Mouse (Mus musculus): ENCODE data around the gene Ppfia3.

Ppfia3 gene

DNA sequence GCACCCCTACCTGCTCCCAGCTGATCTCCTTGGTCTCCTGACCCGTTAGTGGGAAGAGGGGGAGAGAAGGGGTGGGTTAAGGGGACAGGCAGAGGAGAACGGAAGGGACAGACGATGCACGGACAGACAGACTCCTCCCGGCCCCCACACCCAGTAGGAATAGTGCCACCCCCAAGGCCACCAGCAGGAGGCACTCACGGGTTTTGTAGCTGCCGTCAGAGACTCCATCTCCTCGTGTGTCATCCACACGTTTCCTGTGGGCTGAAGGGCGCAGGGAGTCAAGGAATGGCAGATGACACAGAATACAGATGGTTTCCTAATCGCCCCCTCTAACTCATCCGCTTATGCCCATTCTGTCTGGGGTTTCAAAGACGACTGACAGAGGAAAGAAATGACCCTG, 23.3 kb downstream of the Ppfia3 start:
- WGBS = 31% methylated on average over 13 of the region's 13 CpGs

DNA sequence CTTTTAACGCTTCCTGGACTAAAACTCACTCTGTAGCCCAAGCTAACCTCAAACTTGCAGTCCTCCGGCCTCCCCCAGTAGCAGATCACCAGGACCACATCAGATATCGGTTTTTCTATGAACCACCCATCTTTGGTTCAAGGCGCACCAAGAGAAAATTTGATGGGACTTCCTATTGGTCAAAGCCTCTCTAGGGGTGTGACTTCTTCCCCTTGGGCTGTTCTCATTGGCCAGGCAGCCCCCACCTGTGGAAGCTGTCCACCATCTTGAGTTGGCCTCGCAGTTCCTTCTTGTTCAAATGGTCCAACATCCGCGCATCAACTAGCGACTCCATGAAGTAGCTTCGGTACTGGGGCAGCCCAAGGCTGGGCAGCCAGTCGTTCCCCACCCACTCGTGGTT, 24.7 kb downstream of the Ppfia3 start:
- WGBS = 88% methylated on average over 11 of the region's 11 CpGs

DNA sequence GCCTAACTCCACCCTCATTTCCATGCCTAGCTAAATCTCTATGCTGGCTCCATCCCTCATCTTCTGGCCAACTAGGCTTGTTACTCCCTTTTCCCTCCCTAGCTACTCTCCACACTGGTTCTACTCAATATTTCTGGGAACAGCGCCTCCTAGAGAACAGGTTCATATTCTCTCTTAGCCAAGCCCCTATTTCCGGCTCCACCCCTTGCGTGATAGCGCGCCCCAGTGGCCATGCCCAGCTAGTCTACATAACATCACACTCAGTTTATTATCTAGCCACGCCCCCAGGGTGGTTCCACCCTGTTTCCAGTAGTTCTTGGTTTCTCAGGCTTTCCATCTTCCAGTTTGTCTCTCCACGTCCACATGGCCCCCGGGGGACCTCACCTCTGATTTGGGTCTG, 25.5 kb downstream of the Ppfia3 start:
- 7% methylated on average over 8 of the region's 8 CpGs for WGBS

DNA sequence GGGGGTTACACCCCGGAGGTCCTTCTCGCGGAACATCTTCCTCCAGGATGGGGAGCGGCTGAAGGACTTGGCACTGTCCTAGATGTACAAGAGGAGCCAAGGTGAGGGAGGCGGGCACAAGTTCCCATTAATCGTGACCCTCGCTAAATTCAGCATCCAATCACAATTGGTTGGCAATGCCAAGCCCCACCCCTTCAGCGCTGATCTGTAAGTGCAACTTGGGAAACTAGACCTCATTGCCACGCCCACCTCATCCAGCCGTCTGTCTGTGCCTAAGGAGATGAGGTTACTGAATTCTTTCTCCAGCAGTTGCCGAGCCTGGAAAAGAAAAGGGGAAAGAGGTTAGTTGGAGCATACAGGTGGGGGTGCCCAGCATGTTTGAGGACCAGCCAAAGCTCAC, 26.1 kb downstream of the Ppfia3 start:
- 24% methylated on average over 11 of the region's 11 CpGs for WGBS

DNA sequence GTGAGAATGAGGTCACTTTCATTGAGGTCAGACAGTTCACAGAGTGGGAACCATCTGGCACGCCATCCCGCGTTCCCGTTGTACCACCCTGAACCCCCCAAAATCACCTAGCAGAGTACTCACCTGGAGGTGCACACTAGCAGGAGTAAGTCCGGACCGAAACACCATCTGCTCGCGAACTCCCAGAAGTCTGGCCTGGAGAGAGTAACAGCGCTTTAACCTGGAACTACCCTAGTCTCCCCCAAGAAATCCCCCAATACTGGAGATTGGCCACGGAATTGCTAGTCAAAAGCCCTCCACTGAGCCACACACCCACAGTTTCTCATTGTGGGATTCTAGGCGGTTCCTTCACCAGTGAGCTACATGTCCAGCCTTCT, 26.8 kb downstream of the Ppfia3 start:
- 34% methylated on average over 11 of the region's 11 CpGs for whole genome bisulfite sequencing

DNA sequence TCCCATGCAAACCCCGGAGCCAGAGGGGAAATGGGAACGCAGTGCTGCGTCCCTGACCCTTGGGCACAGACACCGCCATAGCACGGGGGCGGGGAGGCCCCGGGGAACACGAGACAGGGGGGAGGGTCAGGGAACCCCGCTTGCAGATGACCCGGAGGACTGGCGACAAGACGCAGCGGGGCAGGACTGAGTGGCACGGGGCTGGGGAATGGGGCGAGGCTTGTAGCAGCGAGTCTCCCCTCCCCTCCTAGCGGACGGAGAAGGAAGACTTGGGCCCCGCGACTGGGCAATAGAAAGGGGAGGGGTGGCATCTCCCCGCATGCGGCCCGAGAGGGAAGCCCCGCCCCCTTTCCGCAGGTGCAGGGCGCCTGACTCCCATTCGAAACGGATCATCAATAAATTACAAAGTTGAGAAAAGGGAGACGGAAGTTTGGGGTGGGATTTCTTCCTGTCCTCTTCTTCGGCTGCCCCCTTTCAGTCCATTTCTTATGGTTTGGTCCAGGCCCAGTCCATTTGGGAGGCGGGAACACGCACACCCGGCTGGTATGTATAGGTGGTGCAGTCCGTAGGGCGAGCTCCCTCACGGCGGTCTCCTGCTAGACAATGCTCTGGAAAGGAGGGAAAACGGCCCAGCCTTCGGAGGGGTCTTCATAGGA, 27.3 kb downstream of the Ppfia3 start:
- 22% methylated on average over 39 of the region's 39 CpGs for WGBS

DNA sequence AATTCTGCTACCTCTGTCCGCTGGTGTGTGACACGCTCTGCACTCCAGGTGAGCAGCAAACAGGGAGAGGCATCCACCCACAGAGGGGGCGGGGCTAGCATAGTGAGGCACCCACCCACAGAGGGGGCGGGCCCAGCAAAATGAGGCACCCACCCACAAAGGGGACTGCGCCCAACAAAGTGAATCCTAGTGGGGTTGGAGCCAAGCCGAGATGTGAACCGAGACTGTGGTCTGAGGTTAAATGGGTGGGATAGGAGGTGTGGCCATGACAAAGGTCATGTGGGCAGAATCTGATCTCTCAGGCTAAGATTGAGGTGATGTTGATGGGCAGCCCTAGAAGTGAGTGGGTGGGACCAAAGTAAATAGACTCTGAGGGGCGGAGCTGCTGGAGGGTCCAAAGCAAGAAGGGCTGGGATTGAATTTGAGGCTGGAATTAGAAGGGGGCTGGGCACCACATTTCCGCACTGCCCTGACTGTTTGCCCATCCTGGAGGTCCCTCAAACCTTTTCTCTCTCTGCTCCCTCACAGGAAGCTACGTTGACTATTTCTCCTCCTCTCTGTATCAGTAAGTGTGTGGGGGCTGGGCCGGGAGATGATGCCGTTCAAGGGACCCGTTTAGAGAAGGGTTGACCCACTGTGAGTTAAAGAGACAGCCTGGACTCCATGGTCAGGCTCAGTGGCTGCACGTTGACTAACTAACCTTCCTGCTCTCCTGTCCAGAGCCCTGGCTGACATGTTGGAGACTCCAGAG, 28.5 kb downstream of the Ppfia3 start:
- 12% methylated on average over 14 of the region's 14 CpGs for WGBS

DNA sequence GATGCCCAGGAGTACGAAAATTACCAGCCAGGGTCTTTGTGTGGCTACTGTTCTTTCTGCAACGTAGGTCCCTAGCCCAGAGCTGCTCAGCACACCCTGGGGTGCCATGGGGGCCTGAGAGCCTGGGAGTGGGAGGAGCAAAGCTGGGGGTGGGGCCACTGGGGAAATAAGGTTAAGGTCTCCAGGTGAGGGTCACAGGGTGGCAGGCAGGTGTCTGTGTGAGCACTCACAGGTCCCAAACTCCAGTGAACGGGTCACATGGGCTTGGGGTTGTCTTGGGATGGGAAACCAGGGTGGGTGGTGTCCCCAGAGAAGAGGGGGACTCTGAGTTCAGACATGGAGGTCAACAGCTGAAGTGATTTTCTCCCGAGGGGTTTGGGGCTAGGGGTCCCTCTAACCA, 29.4 kb downstream of the Ppfia3 start:
- WGBS = 16% methylated on average over 4 of the region's 4 CpGs

DNA sequence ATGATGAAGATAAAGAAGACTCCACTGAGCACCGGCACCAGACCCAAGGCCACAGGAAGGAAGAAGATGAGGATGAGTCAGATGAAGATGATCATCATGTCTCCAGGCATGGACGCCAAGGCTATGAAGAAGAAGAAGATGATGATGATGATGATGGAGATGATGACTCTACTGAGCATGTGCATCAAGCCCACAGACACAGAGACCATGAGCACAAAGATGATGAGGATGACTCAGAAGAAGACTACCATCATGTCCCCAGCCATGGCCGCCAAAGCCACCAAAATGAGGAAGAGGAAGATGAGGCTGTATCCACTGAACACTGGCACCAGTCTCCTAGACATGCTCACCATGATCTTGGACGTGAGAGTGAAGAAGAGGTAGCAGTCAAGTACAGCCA, 30.5 kb downstream of the Ppfia3 start:
- 92% methylated on average over 4 of the region's 4 CpGs for WGBS

DNA sequence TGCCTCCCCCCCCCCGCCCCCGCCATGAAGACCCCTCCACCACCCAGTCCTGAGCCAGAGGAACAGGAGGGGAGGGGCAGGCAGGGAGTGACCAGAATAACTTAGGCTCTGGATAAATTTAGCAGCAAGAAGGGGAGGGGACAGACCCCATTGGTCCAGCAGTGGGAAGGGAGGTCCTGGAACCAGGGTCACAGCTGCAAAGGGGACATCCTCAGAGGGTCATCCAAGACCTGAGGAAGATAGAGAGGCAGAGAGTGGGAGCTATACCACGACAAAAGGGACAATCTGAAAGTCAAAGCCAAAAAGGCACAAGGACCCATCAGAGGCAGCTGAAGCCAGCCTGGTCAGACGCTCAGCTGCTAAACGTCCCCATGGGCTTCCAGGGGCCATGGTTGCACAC, 31.8 kb downstream of the Ppfia3 start, which contains the start of gene Hrc:
Gene Hrc, plus strand, starts transcription at position 235 of the 400 bp plus-strand sequence.
- 39% methylated on average over 5 of the region's 5 CpGs for WGBS

DNA sequence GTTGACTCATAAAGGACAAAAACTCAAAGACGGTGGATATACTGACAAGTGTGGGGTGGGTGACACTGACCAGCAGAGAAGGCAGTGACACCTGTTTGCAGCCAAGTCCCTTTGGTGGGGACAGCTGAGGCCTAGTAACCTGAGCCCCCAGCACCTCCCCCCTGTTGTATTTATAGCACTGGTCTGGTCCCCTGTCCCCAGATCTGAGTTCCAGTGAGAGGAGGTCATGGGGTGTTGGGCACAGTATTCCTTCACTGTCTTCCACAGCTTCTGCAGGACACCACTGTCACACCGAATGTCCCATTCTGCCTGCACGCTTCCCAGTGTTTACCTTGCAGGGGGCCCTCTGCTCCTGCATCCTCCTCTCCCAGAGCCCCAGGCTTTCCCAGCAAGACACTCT, 32.2 kb downstream of the Ppfia3 start:
- WGBS = 43% methylated on average over 3 of the region's 3 CpGs

DNA sequence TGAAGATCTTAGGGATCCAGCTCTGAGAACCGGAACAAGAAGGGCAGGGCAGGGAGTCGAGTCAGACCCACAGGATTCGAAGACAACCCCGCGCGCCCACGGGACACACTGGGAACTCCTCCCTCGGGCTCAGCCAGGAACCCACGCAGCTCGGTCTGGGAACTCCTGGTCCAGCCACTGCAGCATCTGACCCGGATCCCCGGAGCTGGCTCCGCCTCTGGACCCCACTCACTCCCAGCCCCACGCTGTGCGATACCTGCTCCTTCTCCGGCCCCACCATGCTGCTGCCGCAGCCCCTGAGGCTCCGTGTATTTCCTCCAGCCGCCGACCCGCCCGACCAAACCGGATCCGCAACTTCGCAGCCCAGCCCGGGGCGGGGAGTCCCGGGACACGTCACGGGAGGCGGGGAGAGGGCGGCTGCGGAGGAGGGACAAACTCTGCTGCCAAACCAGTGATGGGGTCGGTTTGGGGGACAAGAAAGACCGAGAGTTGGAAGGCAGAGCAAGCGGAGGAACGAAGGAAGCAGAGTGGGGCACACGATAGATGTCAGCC, 33.3 kb downstream of the Ppfia3 start, which contains the start of gene Trpm4:
Gene Trpm4, minus strand, starts transcription at position 350 of the 552 bp plus-strand sequence.
- under 1% methylated on average over 38 of the region's 38 CpGs for WGBS

DNA sequence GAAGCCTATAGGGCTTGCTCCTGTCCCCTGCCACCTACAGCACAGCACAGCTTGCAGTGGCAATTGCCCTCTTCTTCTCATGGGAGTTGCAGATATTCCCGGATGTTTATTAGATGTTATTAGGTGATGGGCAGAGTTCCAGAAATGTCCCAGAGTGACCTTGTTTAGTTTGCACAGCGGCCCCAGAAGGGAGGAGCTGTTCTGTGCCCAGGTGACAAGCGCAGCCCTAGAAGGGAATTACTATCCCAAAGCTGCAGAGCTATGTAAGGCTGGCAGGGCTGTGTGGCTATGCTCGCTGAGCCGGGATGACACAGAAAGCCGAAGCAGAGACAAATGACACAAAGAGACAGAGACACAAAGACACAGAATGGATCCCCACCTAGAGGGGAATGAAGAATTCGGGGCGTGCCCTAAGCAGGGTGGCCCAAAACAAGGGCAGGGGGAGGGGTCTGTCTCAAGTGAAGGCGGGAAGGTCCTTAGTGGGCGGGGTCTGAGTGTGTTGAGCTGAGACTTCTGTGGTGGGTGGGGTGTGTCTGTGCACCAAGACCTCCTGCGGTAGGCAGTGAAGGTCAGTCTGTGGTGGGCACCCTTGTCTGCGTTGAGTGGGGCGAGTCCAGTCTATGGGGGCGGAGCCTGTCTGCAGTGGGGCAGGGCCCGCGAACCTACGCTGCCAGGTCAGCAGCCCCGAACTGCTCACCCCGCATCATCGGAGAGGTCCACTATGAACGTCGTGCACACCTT, 34.0 kb downstream of the Ppfia3 start:
- WGBS = 3% methylated on average over 21 of the region's 22 CpGs

DNA sequence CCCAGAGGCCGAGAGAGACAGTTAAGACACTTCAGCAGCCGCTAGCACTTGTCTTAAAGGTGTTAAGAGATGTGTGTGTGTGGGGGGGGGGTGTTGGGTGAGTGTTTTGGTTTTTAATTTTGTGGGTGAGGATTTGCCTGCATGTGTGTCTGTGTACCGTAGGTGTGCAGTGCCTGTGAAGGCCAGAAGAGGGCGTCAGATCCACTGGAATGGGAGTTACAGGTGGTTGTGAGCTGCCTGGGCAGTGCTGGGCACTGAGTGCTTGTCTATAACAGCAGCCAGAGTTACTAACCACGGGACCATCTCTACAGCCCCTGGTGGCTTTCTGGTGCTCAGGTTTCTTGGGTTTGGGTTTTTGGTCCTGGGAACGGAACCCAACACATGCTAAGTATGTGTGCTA, 35.3 kb downstream of the Ppfia3 start:
- 81% methylated on average over 6 of the region's 6 CpGs for WGBS

DNA sequence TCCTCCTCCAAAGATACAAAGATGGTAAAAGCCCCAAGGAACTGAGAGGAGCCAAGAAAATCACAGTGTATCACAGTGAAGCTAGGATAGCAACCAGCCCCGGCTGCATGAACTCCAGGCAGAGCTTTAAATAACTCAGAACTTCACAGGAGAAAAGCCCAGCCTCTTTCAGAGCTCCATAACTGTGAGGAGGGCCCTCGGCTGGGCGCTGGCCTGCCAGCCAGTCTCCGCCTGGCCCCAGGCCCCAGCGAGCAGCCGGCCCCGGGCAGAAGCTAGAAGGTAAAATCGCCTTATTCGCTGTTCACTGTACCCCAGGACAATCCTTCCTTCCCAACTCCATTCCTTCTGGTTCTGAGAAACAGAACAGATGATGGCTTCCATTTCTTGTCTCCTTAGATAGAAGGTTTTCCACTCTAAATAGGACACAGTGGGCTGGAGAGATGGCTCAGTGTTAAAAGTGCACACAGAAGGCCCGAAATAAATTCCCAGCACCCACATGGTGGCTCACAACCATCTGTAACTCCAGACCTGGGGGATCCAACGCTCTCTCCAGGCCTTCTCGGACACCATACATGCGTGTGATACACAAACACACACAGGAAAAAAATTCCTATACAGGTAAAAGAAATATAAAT, 37.9 kb downstream of the Ppfia3 start:
- WGBS = 51% methylated on average over 13 of the region's 13 CpGs

DNA sequence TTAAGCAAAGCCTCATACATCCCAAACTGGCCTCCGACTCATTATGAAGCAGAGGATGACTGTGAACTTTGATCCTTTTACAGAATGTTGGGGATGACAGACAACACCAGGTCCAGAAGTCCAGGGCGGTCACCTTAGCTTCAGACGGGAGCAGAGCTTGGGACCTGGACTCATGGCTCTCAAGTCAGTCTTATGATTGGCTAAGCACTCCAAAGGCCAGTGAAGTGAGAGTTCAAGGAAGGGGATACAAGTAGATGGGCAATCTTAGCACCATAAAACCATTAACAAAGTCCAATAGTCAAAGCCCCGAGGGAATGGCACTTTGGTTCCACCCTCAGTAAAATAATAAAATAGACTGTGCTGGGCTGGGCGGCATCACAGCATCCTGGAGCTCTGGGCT, 43.8 kb downstream of the Ppfia3 start:
- WGBS = 89% methylated on average over 5 of the region's 5 CpGs

DNA sequence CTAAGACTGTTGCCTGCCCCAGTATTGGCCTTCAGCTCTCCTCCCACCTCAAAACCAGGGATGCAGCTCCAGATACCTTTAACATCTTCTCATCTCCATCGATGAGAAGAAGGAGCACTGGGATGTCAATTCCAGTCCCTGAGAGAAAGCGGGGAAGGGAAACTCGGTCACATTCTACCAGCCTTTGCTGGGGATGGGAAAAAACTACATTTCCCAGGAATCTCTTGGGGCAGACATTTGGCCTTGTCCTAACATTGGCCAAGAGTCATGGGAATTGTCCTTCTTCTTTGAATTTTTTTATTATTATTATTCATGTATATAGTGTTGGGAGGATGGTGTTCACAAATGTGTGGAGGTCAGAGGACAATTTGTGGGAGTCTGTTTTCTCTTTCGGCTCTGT, 44.6 kb downstream of the Ppfia3 start:
- WGBS = 90% methylated on average over 4 of the region's 4 CpGs

DNA sequence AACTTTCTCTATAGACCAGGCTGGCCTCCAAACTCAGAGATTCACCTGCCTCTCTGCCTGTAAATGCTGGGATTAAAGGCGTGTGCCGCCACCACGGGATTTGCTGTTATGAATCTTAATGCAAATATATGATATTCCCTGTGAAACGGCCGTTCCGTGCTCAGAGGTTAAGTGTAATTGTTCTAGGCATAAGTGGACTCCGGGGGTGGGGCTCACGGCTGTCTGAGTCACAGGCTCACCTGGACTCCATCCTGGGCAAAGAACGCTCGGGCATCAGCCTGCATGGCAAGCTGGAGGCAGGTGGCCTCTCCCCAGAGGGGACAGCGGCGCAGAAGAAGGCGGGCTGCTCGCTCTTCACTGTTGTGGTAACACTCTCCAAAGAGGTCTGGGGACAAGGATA, 50.3 kb downstream of the Ppfia3 start:
- 94% methylated on average over 14 of the region's 14 CpGs for WGBS

DNA sequence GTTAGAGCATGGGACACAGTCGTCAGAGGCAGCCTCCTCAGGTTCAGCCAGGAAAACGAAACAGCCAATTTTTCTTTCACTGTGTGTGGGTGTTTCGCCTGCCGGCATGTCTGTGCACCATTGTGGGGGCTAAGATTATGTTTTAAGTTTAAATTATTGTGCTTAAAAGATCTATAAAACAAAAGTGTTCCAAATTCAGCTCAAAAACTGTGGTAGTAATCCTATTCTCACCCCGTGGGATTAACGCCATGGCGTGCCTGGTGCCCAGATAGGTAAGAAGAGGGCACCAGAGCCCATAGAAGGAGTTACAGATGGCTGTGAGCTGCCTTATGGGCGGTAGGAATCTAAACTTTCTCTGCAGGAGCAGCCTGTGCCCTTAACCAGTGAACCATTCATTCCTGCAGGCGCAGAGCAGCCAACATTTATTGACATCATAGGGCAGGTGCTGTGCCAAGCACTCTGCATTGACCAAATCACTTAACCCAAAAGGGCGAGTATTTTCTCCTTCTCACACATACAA, 51.6 kb downstream of the Ppfia3 start:
- 49% methylated on average over 10 of the region's 10 CpGs for WGBS

DNA sequence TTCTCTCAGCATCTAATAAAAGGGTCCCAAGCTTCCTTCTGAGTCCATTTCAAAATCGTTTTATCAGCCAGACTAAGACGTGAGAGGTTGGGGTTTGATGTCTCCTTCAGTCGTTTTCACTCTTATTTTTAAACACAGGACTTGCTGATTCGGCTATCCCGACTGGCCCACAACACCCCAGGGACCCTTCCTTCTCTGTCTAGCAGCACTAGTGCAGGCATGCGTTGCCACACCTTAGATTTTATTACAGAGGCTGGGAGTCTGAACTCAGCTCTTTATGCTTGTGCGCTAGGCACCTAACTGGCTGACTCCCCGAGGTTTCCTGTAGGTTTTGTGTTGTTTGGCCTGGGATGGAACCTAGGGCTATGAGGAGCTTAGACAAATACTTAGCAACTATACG, 53.3 kb downstream of the Ppfia3 start:
- 48% methylated on average over 9 of the region's 9 CpGs for WGBS

DNA sequence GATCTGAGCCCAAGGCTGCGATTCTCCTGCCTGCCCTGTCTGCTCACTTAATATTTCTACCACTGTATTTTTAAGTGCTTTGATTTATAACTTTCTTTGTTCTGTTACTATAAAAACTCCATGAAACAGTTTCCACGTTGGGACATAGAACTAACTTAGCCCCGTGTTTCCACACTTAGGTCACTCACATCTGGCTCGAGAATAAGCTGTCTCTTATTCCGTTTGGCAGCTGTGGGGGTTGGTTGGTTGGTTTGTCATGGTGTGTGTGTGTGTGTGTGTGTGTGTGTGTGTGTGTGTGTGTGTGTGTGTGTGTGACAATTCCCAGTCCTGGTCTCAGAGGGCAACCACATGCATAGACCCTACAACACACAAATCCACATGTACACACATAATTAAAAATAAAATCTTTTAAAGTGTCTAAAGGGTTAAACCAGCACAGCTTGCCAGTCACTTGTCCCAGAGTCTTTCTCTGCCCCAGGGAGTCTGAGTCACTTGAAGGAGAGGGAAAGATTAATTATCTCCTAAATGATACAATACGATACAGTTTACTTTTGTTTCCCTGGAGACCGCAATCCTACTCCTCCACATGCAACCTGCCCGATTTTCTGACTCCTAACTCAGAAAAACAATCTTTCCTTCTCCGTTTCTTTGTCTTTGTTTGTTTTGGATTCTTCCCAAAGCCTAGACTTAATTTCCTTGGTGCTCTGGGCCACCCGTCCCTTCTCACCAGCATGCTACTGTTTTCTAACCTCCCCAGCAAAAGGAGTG, 53.9 kb downstream of the Ppfia3 start:
- 33% methylated on average over 10 of the region's 10 CpGs for WGBS
